Mouse (Mus musculus) adrenal gland, postnatal 10 days (tissue): Measurements from ENCODE around the gene A930004D18Rik. TPM values are rescaled to one million over a fixed set of nuclear protein-coding genes. Genes with fewer than 3 reads are reported as not detected.

Source experiments
- DNase-seq: peaks from one replicate; pipeline ENCODE4 v3.0.0; 2021; ENCODE audit warnings: mixed read lengths
- long read RNA-seq, 2 experiments: library from polyadenylated mRNA; stranded (forward); transcript quantifications; one replicate each; pipeline ENCODE4 v2.0.0; 2021
- total RNA-seq, 2 experiments: library from RNA; stranded (reverse); gene quantifications; 2 replicates each; pipeline ENCODE4 v1.2.3; 2021

The A930004D18Rik gene
- total RNA-seq: 1 to 10 TPM; 2.3 to 6.1 TPM
- long read RNA-seq, experiment 1, partial matches to known transcripts: 0 of 1 reads
- long read RNA-seq, experiment 1, other reads (novel, unspliced or antisense): 1 of 1 reads
- long read RNA-seq, experiment 2, partial matches to known transcripts: 0 of 3 reads
- long read RNA-seq, experiment 2, other reads (novel, unspliced or antisense): 3 of 3 reads

DNA sequence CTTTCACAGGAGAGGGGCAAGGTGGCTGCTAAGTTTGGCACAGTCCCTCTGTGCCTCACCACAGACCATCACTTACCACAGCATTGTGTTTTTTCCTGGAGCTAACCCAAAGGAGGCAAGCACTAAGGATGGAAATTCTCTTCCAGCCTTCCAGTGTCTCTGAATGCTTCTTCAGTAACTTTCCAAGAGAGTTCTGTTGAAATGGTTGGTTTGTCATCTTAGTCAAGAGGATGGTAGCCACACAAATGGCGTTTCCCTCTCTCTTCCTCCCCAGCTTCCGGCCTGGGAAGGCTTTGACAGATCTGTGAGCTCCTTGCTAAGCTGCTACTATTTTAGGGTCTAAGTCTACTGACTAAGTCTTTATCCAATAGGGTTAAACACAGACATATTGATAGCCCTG is at the start of gene A930004D18Rik:
A930004D18Rik (minus strand) TSS at position 247 of the 400 bp plus-strand sequence.
- DNase-seq: no peak

DNA sequence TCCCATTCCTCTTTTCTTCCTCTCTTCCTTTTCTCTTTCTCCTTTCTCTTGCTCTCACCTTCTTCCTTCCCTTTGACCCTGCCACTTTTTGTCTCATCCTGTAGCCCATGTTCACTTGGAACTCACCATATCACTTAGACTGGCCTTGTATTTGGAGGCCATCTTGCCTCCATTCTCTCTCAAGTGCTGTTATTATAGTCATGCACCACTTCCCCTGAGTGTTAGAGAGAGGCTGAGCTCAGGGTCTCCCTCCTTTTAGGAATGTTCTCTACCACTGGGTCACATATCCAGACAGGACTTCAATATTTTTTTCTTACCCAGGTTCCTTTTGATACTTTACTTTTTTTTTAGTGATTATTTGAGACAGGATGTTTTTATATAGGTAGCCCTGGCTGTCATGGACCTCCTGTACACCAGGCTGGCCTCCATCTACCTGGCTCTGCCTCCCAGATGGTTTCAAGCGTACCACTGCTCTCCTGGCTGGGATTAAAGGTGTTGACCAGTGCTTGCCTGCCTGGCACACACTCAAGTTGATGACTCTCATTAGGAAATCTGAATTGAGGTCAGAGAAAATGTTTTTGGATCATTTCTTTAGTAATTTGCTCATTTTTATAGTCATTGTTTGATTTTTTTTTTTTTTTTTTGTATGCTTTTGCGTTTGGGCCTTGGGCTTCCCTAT is 42.8 kb upstream of the A930004D18Rik start:
- DNase-seq: no peak

DNA sequence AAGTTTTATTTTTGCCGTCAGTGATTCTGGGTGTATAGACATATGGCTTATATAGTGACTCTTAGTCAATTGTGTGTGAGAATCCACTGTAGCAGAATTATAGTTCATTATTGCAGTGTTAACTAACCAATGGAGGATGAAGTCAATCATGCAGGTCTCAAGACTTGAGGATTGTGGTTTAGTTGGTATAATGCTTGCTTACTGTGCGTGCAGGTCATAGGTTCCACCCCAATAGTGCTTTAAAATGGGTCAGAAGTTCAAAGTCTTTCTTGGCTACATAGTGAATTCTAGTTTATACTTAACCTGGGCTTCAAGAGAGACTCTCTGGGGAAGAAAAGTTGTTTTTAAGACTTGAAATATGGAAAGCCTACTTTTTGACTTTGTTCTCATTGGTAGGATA is 34.4 kb upstream of the A930004D18Rik start:
- no peak for DNase-seq

DNA sequence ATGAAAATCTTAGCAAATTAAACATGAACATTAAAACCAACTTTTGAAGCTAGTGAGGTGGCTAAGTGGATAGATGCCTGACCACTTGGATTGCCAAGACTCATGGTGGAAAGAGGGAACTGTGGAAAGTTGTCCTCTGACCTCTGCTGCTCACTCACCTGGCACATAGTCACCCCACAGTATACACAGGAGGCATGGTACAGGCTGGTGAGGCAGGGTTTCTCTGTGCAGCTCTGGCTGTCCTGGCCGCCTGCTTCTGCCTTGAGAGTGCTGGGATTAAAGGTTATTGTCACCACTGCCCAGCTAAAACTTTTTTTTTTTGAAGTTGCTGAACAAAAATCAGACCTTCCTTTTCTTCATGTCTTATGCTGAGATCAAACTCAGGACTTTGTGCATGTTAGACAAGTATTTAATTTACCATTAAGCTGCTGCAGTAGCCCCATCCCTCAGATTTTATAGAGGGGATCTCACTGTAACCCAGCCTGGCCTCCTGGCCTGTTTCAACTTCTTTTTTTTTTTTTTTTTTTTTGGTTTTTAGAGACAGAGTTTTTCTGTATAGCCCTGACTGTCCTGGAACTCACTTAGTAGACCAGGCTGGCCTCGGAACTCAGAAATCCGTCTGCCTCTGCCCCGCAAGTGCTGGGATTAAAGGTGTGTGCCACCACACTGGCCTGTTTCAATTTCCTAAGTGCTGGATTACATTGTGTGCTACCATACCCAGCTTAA is 30.7 kb upstream of the A930004D18Rik start:
- no peak for DNase-seq

DNA sequence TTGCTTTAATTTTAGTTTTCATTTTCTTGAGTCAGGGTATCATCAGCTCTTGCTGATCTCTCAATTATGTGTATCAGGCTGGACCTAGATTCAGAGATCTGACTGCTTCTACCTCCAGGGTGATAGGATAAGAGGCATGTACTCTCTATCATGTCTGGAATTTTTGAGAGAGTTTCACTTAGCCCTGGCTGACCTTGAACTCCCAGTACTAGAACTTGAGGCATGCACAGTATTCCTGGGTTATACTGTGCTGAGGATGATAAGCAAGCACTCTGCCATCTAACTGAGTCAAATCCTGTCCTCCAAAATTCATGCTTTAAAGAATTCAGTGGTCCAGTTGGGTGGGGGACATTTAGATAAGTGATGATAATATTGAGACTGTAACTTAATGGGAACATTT is 28.9 kb upstream of the A930004D18Rik start:
- no peak for DNase-seq

DNA sequence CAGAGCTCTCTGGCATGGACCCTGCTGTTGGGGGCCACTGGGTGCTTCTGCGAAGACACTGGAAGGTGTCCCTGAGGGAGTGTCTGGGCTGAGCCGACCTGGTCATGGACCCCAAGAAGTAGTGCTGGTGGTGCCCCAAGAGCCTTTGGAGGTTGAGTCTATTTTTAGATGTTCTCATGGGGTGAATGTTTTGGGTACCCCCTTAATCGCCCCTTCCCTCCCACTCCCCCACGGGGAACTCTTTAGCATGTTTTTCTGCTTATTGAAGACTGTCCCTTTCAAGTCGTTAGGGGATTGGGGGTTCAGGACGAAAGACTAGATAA is 28.1 kb upstream of the A930004D18Rik start:
- DNase-seq: no peak

DNA sequence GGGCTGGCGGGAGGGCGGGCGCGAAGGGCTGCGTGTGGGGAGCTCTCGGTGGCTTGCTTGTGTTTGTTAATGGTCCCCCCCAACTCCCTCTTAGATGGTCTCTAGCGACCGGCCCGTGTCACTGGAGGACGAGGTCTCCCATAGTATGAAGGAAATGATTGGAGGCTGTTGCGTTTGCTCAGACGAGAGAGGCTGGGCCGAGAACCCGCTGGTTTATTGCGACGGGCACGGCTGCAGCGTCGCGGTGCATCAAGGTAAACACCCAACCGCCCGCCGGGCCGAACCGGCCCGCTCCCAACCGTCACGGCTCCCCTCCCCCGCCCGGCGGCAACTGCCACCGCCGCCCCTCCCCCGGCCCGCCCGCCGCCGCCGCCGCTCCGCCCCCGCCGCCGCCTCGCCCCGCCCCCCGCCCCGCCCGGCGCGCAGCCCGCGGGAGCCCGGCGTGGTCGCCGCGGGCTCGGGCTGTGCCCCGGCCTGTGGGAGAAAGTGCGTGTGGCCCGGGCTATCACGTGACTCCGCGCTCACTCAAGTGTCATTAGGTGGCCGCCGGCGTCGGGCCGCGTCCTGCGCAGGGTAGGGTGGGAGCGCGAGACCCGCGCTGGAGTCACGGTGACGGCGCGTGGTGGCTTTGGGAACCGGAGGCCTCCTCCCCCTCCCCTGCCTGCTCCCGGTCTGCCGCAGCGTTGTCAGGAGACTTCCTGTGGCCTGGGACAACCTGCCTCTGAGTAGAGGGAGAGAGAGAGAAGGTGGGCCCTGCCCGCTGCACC is 27.6 kb upstream of the A930004D18Rik start:
- DNase-seq: peak; percentile 90

DNA sequence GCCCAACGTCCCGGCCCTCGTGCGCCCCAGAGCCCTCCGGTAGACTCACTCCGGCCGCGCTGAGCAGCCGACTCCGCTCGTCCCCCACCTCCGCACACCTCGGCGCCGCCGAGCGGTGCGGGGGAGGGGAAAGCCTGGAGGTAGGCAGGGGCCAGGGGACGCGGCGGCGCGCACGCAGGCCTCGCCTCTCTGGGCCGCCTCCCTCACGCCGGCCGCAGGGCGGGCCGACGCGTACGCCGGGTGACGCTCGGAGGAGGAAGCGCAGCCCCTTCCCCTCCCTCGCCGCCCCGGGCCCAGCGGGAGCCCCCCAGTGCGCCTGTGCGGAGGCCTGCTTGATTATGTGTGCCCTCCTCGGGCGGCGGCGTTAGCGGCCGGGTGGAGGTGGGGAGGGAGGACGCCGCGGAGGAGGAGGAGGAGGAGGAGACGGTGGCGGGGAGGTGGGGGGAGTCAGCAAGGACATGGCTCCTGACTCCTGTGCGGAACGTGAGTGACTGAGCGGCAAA is 26.9 kb upstream of the A930004D18Rik start:
- DNase-seq: peak; percentile 95

DNA sequence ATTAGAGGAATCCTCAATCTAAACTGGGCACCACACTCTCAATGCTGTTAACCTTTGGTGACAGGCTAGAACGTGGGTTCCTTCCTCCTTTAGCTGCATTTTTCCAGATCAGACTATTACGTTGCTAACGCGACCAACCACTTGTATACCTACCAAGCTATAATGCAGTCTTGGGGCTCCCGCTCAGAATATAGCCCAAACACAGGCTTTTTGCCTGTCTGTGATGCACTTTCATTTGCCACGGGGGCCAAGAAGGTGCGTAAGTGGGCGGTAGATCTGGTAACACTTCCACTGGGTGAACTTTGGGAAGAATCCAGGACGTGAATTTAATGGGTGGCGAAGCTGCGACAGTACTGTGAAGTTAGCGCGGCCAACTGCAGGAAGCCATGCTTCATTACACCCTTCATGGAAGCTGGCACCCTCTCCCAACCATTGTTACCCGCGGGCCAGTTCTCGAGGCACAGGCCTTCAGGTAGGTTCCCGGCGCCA is 26.3 kb upstream of the A930004D18Rik start:
- DNase-seq: peak; percentile 70

DNA sequence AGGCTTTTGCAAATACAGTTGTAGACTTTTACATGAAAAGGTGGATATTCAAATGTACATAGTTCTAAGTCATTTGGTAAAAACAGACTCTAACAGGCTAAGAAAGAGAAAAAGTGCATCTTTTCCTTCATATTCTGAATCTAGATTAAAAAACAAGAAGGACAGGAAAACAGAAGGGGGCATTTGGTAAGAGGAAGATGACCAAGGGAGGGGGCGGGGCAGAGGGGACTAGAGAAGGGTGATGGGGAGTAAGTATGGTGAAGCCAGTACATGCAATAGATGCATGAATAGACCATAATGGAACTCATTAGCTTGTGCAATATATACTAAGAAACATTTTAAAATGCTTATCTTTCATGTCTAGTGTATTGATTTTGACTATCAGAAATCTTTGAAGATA is 22.9 kb upstream of the A930004D18Rik start:
- DNase-seq: no peak

DNA sequence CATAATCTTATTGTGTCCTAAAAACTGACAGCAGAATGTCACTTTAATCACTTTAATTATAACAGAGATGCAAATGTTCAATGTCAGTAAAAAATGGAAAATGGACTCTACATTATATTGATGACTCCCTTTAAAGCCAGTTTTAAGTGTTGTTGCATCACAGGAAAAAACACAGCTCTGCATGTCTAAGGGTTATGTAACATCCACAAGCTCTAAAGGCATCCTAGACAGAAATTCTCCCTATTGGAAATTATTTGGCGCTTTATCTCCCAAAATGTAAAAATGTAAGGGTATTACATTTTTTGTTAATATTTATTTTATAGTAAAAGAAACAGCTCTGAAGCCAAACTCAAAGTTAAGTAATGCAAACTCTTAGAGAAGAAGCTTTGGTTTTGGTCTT is 22.4 kb upstream of the A930004D18Rik start:
- DNase-seq: no peak

DNA sequence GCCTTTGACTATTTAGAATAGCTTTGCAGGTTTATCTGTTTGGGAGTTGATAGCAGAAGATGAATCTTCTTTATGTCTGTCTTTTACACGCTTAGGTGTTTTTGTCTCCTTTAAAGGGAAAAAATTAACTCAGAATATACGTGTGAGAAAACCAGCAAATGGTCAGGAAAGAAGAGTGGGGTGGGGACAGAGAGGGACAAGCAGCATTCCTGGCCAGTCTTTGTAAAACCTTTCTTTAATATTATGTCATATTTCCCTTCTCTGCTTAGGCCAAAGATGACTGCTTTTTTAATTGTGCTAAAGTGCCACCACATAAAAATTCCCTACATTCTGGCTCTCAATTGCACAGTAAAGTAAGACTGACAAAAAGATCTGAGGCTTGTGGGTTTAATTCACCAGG is 21.5 kb upstream of the A930004D18Rik start:
- no peak for DNase-seq

DNA sequence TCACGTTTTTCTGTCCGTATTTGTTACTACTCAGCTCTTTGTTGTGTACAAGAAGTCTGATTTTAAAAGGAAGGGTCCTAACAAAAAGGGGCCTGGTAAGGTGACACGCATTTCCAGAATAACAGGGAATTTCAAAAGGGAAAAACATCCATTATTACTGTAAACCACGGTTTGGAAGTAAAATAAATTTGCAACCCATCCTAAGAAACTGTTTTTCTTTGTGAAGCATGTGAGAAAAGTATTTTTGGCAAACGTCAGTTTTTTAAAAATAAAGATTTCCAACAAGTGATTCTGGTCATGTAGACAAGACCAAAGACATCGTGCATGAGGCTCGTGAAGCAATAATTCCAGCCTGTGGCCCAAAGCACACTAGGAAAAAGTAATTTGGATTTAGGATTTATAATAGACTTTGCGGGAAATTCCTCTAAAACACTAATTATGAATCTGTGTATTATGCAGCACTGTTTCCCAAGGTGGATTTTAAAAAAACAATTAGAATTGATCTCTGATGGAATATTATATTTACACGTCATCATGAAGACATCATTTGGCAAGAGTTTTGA is 20.7 kb upstream of the A930004D18Rik start:
- no peak for DNase-seq

DNA sequence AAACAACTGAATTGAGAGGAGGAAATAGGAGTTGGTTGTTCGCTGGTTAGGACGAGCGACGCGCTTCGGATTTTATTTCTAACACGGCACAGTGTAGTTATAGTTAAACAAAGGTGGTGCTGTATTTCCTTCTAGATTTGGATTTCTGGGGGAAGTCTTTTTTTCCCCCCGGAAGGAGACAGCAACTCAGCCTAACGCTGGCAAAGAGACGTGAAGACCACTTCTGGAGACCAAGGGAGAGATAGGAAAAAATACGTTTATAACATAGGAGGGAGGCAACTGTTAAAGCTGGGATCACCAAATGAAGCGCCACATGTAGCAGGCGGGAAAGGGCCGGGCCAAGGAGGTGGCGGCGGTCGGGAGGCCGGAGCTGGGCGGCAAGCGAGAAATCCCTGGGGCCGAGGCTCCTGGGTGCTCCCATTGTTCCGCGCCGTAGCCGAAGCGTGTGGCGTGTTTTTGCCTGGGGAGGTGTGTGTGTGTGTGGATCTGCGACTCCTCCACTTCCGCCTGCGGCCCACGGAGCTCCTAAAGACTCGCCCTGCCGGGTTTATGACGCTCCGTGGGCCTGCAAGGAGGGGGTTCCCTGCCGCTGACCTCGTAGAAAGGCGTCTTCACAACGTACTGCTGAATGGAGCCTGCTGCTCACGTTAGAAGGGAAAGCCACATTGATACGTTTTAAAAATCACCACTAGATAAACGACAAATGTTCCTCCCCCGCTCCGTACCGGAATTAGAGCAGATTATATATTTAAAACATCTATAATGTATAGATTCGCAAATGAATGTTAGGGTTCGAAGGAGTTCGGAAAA is 20.0 kb upstream of the A930004D18Rik start:
- peak; percentile 70 for DNase-seq

DNA sequence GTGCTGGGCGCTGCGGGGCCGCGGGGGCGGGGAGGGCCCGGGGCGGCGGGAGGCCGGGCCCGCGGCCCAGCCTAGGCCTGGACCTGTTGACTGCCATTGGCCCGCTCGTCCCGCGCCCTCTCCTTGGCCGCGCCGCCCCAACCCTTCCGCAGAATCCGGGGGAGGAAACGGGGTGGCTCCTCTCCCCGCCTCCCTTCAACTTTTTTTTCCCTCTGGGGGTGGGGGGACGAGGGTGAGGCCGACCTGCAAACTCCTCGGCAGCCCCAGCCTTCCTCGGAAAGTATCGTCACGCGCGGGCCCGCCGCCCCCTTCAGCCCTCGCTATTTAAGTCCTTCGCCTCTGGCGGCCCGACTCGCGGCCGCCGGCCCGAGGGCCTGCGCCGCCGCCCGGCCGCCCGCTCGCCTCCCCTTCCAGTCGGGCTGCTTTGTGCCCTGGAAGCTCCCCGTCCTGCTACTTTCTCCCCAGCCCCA is 19.3 kb upstream of the A930004D18Rik start:
- DNase-seq: peak; percentile 97

DNA sequence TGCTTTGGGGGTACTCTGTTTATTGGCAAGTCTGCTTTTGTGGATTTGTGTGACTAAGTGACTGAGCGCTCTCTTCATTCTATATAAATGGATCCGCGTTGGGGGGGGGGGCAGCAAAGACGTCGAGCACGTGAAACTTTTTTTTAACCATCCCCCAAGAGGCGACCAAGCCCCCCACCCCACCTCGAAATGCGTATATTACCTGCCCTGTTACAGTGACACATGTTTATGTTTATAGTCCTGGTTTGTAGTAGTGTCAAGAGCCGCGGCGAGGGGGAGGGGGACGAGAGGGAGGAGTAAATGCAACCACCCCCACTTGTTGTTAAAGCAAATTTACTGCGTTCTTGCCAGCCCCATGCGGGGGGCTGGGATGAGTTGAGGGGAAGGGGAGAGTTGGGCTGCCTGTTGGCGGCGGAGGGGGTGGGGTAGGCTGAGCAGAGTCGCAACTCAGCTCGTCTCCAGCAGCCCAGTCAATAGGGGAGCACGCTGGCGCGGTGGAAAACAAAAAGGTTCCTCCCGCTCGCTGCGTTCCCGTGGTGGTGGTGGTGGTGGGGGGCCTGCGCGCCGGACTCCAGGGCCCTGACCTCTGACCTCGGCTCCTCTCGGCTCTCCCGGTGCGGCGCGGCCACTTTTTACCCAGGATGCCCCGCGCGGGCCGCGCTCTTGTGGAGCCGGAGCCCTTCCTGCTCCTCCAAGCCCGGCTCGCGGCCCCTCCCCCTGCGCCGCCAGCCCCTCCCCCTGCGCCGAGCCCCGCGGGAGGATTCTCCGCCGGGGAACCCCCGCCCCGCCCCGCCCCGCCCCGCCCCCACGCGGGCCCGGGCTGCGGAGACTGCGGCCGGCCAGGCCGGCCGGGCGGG is 18.6 kb upstream of the A930004D18Rik start:
- peak; percentile 99 for DNase-seq

DNA sequence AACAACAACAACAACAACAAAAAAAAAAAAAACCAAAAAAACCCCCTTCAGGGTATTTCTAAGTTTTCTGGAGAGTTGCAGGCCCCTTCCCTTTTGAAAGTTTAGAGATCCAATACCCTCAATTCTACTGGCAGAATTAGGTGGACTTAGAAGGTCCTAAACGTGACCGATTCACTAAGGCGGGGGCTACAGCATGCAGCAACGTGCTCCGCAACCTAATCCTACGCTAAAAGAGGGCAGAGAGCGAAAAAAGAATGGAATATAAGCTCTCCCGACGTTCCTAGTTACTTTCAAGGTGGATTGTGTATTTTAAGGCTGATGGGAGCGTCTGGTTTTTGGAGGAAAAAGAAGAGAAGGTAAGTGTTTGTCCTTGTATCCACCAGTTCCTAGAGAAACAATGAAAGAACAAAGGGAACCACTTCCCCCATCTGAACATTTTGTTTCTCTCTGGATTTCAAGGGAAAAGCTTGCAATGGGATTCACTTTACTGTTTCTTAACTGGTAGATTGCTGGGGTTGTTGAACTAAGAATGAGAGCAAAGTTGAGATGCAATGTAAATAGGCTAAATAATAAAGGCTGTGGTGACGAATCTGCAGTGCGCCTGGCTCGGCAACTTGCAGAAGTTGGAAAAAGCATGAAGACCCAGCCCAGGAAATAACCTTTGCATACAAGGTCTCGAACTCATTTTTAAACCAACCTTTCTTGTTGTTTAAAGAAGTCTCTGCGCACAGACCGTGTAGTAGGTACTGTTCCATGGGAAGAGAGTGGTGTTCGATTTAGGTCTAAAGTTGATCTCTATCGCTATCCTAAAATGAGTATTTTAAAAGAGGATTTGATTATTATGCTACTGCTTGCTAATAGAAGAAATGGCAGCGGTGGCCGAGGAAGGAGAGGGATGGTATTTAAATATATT is 17.7 kb upstream of the A930004D18Rik start, which contains the start of gene Mllt10:
Mllt10 (plus strand) TSS at position 222 of the 913 bp plus-strand sequence.
- peak; percentile 39 for DNase-seq

DNA sequence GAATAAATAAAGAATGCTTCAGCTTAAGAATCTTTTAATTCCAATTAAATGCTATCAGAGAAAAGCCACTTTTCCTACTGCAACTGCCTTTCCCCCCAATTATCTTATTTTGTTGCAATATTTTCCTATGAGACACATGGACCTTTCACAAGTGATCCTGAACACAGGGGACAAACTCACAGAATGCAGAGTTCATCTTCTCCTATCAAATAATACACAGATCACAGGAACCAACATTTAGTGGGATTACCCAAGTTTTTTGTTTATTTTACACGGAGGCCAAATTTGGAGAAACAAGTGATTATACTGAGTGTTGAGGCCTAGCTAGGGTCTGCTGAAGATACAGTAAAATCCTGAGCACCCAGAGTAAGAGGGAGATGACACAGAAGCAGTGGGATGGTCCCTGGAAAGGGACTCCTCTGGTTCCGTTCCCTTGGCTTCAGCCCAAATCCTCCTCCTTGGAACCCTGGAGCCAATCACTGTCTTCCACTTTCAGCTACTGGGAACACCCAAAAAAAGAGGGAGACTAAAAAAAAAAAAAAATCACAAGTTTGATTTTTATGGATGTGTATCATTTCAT is 16.5 kb upstream of the A930004D18Rik start:
- peak; percentile 87 for DNase-seq
